Mouse (Mus musculus): ENCODE data around the gene Nt5c.

- TF ChIP-seq CTCF (IDR thresholded peaks at IDR 0.05; ENCODE audit: low read depth) (no peak), EP300 (optimal IDR thresholded peaks at IDR 0.05) (no peak)
These were observed 28.3 kb downstream of the Nt5c start for GRCm38 (mm10) chr11:115463397-115463796.
